Mouse (Mus musculus) cerebellum, postnatal 4 days (tissue): ENCODE data around the gene 1700056E22Rik.

Source experiments
- DNase-seq, 2 experiments: peaks; one replicate each; pipeline ENCODE4 v3.0.0; 2022; ENCODE audit warnings: low spot score in 2 of 2, mixed read lengths in 1 of 2

The 1700056E22Rik gene

DNA sequence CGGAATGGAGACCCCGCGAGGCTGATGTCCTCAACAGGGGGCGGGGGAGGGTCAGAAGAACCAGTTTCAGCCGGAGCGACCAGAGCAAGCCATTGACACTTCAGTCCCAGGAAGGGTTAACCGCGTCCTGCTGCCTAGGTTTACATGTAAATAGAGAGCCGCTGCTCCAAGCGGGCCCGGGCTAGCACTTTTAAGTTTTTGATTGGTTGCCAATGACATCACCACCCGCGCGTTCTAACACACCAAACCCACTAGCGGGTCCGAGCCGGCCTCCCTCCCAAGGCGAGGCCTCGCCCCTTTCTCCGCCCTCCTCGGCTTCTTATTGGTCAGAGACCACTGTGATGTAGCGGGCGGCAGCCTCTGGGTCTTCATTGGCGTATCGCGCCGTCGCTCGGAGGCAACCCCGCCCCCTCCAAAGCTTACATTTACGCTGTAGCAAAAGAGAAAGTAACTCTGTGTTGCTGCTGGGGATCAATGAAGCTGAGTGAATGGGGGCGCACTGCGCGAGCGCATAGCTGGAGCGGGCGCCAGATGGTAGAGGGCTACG is at the start of gene 1700056E22Rik:
Gene 1700056E22Rik (minus strand): TSS at position 291 of the 547 bp plus-strand sequence.
- peak; percentile 95 to 97 for DNase-seq

DNA sequence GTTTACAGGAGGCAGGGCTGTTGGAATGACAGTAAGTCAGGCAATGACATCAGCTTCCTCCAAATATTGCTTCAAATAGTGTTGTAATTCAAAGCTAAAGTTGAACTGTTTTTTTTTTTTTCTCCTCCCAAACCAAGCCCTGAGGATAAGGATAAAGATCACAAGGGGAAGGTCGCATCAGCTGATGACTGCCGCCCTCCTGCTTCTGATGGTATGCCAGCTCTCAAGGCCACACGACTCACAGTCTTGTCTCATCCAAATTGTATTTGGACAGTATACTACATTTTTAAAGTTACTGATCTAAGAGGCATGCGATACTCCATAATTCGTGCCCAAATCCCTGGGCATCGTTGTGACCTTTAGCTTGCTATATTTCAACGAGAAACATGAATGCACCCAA is 49.1 kb upstream of the 1700056E22Rik start:
- no peak for DNase-seq

DNA sequence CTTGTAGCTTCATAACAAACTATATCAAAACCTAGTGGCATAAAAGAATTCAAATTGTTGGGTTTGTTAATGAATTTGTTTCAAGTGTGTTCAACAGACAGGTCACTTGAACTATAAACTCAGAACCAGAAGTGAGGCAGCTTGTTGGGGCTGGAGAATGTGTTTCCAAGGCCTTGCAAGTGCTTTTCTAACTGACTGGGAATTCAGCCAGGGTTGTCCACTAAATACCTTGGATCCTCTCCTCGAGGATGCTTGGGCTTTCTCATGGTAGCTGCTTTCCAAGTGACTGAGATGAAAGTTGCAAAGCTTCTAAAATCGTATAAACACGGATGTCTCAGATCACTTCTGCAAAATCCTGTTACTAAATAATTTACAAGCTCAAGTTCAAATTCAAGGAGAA is 48.6 kb upstream of the 1700056E22Rik start:
- no peak for DNase-seq

DNA sequence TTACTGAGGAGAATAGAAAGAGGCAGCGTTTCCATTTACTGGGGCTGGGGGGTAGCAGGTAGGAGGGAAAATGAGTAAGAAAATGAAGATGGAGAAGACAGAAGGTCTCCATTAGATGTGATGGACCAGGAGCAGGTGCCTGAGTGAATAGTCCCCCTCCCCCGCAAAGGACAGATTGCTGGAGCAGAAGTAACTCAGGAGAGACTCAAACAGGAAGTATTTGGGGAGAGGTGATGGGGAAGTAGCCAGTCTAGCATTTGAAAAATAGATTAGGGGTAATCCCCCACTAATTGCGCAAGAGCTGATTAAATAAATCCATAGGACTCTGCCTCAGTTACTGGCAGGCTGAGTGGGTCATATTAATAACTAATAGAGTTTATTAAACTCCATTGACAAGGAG is 45.2 kb upstream of the 1700056E22Rik start:
- DNase-seq = no peak

DNA sequence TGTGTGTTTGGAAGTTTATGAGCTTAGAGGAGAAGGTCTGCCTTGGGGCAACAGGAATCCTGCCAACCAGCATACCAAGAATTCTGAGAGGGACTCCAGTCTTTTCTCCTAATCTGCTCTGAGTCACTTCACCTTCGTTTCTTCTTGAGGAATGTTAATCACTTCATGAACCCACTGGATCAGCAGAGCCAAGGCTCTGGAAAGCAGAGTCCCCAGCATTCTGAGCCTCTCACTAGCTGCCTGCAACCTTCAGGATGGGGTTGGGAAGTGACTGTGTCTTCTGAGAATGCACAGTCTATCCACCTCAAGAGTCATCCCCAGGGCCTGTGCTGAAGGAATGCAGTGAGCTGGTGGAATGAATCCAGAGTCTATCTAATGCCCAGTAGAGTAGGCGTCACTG is 42.7 kb upstream of the 1700056E22Rik start:
- DNase-seq = no peak

DNA sequence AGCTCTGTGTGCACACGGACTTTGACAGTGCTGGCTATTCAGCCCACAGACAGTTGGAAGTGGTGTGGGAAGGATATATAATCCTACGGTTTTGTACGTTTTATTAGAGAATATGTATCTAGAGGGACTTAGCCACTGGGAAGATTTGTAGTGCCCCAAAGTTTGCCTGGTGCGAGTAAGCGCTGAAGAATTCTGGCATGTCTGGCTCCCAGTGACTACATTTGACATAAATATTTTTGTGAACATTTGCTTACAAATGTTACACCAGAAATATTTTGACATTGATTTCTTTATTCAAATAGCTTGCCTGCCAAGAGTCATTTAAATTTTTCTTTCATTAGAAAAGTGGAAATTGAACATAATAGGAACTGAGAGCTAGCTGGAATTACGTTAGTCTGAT is 42.0 kb upstream of the 1700056E22Rik start:
- DNase-seq = no peak

DNA sequence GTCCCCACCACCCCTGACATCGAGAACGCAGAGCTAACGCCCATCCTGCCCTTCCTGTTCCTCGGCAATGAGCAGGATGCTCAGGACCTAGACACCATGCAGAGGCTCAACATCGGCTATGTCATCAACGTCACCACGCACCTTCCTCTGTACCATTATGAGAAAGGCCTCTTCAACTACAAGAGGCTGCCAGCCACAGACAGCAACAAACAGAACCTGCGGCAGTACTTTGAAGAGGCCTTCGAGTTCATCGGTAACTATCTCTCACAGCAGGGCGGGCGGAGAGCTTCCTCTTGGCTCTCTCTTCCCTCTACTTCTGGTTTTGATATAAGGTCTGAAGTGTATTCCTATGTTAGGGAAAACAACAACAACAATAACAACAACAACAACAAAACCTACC is 34.9 kb upstream of the 1700056E22Rik start:
- DNase-seq = no peak

DNA sequence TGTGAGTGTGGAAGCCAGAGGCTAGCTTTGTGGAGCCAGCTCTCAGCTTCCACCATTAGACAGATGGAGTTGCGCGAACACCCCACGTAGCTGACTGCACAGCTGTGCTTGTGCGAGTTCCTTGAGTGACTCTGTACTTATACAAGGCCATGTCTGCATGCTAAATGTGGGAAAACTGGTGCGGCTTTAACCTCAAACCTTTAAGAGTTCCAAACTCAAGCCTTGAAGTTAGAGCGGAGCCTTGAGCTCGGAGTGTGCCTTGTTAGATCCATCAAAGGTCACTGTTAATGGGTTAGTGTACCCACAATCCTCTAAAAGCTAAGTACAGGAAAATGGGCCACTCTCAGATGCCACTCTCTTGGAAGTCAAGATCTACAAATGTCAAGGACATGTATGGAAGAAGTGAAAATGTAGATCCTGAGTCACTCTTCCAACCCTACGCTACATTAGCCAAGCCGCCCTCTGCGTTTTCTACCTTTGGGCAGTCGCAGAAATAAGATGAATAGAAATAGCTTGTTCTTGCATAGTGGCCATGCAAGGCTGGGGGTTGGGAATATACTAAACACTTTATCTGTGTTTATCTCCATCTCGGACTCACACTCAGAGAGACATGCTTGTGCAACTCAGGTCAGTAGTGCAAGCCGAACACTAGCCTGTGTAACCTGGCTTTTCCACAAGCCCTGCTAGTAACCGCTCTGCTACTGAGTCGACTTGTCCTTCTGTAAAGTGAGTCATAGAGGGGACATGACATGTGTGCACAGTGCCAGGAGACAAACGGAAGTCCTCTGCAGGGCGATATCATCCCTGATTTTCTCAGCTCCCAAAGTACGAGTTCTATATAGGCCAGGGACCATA is 33.8 kb upstream of the 1700056E22Rik start:
- no peak for DNase-seq

DNA sequence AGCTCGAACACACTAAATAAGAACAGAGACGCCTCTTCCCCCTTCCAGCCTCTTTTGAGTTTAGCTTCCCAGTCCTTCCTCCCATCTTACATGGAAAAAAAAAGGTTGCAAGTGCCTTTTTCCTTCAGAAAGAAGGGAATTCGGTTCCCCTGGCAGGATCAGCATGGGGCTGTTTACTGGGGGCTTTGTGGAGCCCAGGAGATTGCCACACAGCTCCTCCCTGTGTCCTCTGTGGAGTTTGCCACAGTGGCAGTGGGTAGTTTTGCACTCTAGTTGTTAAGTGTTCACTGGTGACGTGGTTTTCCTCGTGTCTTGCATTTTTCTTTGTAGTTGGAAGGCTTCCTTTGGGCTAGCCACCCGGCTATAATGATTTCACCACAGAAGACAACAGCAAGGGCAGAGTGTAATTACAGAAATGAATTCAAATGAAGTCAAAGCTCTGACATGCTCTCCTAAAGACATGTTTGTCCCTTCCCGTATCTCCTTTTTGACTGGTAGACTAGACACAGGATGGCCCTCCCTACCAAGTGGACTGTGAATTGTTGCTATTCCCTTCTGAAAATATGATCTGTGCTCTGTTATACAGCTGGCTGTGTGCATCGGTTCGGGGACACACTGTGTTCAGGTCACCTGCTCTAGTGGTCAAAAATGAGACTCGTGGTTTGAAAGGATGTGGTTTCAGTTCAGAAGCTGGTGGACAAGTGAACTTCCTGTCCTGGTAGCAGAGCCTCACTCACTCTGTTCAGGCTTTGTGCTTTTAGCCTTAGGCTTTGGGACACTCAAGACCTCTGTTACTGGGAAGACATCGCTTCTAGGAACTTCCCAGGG is 32.6 kb upstream of the 1700056E22Rik start:
- DNase-seq = no peak

DNA sequence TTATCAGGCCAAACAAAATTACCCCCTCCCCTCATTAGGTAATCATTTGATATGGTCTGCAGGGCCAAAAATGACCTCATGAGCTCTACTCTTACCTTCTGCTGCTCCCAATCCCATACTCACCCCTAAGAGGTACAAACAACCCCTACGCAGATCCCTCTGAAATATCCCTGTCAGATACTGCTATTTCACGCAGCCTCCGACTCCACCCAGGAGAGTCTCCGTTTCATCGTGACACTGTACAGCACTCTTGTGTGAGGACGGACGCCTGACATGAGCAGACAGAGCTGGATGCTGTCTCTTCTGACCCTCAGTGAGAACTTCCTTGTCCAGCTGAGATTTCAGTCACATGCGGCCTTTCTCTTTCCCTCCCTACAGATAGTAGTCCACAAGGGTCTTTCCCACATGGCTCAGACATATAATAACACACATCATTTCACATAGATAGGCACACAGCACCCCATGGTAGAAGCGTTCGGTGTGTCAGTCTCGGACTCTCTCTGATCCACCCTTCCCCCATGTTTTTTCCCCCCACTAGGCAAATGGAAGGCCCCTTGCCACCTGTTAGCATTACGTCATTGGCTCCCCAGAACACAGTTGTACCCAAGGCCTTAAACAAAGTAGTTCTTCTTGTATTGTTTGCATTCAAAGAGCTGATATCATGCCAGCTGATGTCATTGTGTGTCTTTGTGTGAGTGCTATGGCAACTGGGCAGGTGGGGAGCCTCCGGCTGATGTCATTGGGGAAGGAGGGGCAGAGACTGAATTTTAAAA is 31.7 kb upstream of the 1700056E22Rik start:
- no peak for DNase-seq

DNA sequence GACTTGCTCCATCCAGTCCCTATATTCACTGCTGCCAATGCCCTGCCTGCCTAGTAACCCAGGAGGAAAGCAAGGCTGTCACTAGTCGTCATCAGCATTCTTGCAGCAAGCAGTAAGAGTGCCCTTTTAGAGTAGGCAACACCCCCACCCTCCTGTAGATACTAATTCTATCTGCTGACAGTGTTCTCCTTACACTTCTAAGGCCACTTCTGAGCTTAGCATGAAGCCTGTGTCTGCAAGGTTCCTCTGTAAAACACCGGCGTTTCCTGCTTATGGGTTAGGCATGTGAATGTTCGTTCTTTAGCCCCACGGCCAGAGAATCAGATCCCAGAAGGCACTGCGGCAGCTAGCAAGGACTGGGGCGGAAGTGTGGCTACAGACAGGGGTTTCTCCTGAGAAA is 30.2 kb upstream of the 1700056E22Rik start:
- DNase-seq = no peak

DNA sequence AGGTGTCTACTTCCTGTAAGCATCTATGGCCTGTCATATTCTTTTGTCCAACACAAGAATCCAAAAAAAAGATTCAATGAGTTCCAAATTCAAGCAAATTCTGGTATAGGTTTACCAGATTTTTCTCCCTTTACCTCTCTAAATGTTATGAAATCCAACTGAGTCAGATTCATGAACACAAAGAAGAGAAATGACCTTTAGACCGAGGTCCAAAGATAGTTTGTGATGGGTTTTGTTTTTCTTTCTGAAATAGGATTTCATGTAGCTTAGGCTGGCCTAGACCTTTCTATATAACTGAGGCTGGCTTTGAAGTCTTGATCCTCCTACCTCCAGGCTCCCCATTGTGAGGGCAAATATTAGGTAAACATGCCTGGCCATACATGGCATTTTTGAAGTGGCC is 27.8 kb upstream of the 1700056E22Rik start:
- no peak for DNase-seq

DNA sequence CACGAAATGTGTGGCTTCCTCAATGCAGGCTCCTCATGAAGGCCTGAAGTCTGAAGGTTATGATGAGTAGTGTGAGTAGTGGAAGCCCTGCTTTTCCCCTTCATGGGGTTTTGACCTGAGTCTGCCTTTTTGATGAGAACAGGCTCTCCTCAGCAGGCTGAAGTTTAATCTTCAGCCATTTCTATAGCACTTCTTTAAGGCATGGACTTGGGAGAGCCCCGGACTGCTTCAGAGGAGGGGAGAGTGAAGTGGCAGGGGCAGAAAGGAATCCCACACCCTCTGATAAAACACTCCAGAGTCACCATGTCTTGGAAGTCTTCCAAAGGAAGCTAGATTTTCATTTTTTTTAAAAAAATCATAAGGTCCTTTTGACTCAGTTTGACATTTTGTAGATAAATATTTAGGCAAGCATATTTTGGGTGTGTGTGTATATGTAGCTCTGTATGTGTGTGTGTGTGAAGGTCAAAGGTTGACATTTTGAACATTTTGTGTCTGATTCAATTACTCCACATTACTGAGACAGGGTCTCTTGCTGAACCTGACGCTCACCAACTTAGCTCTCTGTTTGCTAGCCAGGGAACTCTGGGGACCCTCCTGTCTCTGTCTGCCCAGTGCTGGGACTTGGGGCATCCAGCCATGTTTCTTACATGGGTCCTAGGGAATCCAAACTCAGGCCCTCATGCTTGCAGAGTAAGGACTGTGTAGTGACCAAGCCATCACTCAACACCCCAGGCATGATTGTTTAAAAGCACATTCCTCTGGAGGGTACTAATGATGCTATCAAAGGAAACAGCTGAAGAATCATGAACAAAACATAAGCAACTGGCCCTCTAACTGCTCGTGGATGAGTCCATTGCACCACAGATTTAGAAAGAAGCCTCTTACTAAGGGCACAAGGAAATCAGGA is 27.0 kb upstream of the 1700056E22Rik start:
- no peak for DNase-seq

DNA sequence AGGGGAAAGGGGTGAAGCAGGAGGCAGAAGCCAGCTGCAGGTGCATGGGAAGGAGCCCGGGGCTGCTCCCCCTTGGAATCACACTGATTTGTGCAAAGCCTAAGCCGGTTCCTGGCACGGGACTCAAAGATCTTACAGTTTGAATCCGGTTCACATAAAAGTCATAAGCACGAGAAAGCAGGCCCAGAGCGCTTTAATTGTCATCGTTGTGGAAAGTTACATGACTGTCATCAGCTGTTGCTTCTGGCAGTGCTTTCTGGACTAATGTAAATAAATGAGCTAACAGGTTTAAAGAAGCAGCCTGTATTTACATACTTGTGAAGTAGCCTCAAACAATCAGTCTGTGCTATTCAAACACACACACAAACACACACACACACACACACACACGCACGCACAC is 26.3 kb upstream of the 1700056E22Rik start:
- no peak for DNase-seq

DNA sequence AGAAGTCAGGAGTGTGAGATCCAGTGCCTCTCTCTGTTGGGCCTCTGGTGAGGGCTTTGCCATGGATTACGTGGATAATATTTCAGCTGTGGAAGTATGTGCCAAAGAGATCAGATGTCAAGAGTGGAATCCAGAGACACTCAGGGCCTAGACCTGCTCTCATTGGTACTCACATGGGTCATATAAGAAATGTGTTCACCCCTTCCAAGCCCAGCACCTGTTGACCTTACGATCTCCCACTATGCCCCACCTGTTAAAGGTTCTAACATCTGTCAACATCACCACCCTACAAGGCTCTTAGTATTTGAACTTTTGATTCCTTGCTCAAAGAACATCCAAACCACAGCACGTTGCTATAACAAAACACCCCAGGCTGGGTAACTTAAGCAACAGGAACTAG is 25.7 kb upstream of the 1700056E22Rik start:
- no peak for DNase-seq

DNA sequence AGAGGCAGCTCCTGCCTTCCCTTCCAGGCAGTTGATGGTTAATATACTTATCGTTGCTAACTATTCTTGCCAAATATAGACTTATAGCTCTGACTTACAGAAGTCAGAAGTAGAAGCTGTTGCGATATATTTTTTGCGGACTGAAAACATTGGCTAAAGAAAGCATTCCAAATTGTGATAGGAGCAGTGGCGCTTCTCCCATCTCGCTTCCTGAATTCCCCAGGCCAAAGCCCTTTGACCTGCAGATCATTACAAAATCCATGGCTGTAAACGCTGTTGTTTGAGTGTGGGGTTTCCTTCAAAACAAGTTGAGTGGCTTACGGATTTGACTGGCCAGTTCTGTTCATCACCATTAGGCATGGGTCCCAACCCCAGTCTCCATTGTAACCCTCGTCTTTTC is 24.1 kb upstream of the 1700056E22Rik start:
- no peak for DNase-seq

DNA sequence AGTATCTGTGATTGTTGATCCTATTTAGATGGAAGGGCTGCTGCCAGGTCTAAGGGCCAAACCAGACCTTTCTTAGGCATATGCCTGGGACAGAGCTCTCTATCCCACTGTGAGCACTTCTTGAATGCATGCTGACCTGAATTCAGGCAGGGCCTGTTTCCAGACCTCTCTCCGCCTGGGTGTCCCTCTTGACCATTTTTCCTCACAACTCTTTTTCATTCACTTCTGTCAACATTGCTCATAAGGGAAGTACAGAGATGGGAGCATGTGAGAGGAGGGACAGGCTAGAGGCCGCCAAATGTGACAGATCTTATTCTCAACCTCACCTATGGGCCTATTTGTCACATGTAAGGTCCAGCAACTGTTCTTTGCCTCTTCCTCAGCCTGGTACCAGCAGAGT is 20.1 kb upstream of the 1700056E22Rik start:
- DNase-seq = no peak

DNA sequence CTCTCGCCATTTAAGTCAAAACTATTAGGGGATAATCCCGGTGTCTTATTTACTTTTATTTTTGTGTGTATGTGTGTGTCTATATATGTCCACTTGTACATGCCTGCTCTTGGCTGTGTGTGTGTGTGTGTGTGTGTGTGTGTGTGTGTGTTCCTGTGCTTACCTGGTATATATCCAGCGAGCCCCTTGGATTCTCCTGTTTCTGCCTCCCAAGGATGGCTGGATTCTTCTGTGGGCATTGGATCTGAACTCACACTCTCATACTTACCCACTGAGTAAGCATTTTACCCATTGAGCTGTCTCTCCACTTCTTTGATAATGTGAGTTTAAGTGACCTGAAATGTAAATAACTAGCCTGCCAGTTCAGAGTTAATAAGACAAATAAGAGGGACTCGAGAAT is 19.6 kb upstream of the 1700056E22Rik start:
- DNase-seq = no peak

DNA sequence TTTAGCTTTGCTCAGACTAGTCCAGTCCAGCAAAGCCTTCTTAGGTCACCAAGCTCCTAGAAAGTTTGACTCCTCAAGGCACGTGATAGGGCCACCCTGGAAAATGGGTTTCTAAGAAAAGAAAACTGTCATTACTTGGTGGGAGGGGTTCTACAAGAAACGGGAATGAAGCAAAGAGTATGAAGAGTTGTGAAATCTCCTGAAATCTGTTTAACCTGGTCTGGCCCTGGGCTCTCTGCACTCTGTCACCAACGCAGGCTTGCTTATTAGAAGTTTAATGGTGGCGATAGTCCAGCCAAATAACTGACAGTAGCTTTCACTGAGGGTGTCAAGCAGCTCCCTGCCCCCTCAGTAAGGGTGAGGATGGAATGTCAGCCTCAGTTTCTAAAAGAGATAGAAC is 19.0 kb upstream of the 1700056E22Rik start:
- no peak for DNase-seq

DNA sequence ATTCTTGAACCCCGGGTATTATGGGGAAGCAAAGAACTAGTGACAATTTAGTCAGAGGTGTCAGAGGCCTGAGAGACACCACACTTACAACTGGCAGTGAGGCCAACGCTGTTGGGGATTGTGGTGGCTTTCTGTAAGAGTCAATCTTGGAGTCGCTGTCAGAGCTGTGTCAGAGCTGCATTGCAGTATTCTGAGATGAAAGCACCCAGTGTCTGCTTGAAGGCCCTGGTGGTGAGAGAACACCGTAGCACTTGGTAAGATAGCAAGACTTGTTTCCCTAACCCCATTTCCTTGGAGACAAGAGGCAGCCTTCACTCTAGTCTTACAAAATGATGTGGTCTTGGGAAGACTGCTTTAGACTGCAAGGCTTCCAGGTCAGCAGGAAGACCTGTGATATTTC is 18.2 kb upstream of the 1700056E22Rik start:
- DNase-seq = no peak

DNA sequence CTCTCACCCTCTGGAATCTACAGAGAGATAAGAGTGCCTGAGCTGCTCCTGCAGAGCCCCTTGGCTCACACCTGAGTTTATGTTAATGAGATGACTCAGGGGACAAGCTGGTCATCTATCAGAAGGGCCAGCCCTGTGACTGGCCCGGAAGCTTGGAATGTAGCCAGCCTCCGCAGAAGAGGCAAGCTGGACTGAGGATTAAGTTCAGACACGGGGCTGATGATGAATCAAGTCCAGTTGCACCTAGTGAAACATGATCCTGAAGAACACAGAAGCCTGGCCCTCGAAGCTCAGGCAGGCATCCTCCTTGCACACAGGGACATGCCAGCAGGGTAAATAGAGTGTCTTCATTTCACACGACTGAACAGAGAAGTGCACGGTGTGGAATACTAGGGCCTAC is 17.7 kb upstream of the 1700056E22Rik start:
- DNase-seq = no peak
